Mouse (Mus musculus) stomach, postnatal 0 days (tissue): ENCODE measurements around the gene Gm5148. TPM values are rescaled to one million over a fixed set of nuclear protein-coding genes. Genes with fewer than 3 reads are reported as not detected.

Source experiments
- ATAC-seq: fragments of 200-750 bp; cut with Nextera tagmentation; 2 replicates; pipeline ENCODE4 v1.8.0; 2017; ENCODE audit not compliant: low FRiP score, low TSS enrichment
- DNase-seq: peaks from one replicate; pipeline ENCODE4 v3.0.0-alpha.2; 2016; ENCODE audit warnings: low spot score
- H3K27ac ChIP-seq: fragments of 300-500 bp; sonication (generic); replicated peaks from 2 replicates; pipeline ENCODE4 v1.5.1; 2014; ENCODE audit warnings: mild to moderate bottlenecking, control low read depth
- H3K27me3 ChIP-seq: fragments of 300-500 bp; sonication (generic); 2 replicates; pipeline ENCODE4 v1.6.1; 2014; ENCODE audit warnings: low read length; ENCODE audit not compliant: control insufficient read depth, insufficient read depth
- H3K36me3 ChIP-seq: fragments of 300-500 bp; sonication (generic); 2 replicates; pipeline ENCODE4 v1.6.1; 2014; ENCODE audit warnings: low read length, mixed read lengths; ENCODE audit not compliant: control insufficient read depth, insufficient read depth
- H3K4me1 ChIP-seq: fragments of 300-500 bp; sonication (generic); replicated peaks from 2 replicates; pipeline ENCODE4 v1.6.1; 2014; ENCODE audit warnings: antibody characterized with exemption; ENCODE audit not compliant: control insufficient read depth, insufficient read depth
- H3K4me2 ChIP-seq: fragments of 300-500 bp; sonication (generic); replicated peaks from 2 replicates; pipeline ENCODE4 v1.6.1; 2014; ENCODE audit warnings: low read depth, mild to moderate bottlenecking, control low read depth, moderate library complexity
- H3K4me3 ChIP-seq: fragments of 300-500 bp; sonication (generic); 2 replicates; pipeline ENCODE4 v1.5.1; 2014; ENCODE audit warnings: low read depth, low read length, control low read depth
- H3K9ac ChIP-seq: fragments of 300-500 bp; sonication (generic); 2 replicates; pipeline ENCODE4 v1.6.1; 2014; ENCODE audit warnings: mild to moderate bottlenecking, low read length, control low read depth, mixed read lengths
- H3K9me3 ChIP-seq: fragments of 300-500 bp; sonication (generic); 2 replicates; pipeline ENCODE4 v1.6.1; 2016; ENCODE audit warnings: low read length; ENCODE audit not compliant: control insufficient read depth
- CTCF ChIP-seq: IDR thresholded peaks from 2 replicates; pipeline ENCODE4 v1.5.1; 2016; ENCODE audit warnings: antibody characterized with exemption, low read depth, mild to moderate bottlenecking, moderate library complexity
- EP300 ChIP-seq: optimal IDR thresholded peaks from 2 replicates; pipeline ENCODE3; 2016; ENCODE audit warnings: antibody characterized with exemption
- WGBS: fragments of 180-500 bp; shearing (Covaris S2); extraction: QIAGEN DNeasy Blood & Tissue Kit; methylation state at CpG from one replicate; pipeline ENCODE4 v1.1.7; 2014; 5-methylcytosine and 5-hydroxymethylcytosine counted together
- polyA plus RNA-seq: library from polyadenylated mRNA; unstranded; fragments of >200 nt; fragmentation: Nextera tagmentation; extraction: Ambion mirVana; gene quantifications from 2 replicates; pipeline ENCODE4 v1.2.1, GENCODE M21; 2015

The Gm5148 gene
- polyA plus RNA-seq, 1 experiment from 2014 or later = 4.9 TPM

DNA sequence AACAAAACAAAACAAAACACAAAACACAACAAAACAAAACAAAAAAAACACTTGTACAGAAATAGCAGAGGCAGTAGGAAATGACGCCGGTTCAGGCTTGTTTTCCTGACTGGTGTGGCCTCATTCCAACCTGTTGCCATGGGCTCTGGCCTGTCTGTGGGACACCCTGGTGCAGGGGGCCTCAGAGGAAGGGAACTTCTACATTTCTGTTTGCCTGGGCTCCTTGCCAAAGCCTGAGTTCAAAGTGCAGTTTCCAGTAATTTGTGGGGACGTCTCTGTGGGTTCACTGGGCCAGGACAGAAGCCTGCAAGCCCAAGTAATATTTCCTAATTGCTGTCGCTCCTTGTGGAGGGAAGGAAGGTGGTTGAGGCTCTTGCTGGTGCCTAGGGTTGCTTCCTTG is 4.9 kb upstream of the Gm5148 start:
- 17% methylated on average over 4 of the region's 4 CpGs for WGBS
- peak; percentile 92 for DNase-seq
- H3K9me3 ChIP-seq = no peaks in the 10 kb centered on the region
- no peaks in the 10 kb centered on the region for H3K36me3 ChIP-seq
- H3K27me3 ChIP-seq = no peaks in the 10 kb centered on the region
- TF ChIP-seq CTCF = no peak
- TF ChIP-seq EP300 = no peak
- H3K27ac ChIP-seq = peak overlapping the region; percentile 72
- H3K4me1 ChIP-seq = peaks cover 10% of the 10 kb centered on the region
- no peak overlapping the region for H3K4me3 ChIP-seq
- no peak overlapping the region for H3K9ac ChIP-seq
- peak; percentile 68 for ATAC-seq
- H3K4me2 ChIP-seq = no peak overlapping the region

- H3K27me3 ChIP-seq = no peaks in the 10 kb centered on the region
- H3K4me1 ChIP-seq = peaks cover 12% of the 10 kb centered on the region
- H3K9me3 ChIP-seq = no peaks in the 10 kb centered on the region
- peak overlapping the region; percentile 72 for H3K27ac ChIP-seq
- ATAC-seq (no peak), DNase-seq (no peak)
- no peak for TF ChIP-seq CTCF
- no peak for TF ChIP-seq EP300
- WGBS = 61% methylated on average over 9 of the region's 9 CpGs
- no peak overlapping the region for H3K4me2 ChIP-seq
- H3K9ac ChIP-seq = no peak overlapping the region
- H3K36me3 ChIP-seq = no peaks in the 10 kb centered on the region
- H3K4me3 ChIP-seq = no peak overlapping the region
These were observed 4.1 kb upstream of the Gm5148 start for GRCm38 (mm10) chr3:37728112-37729100.

DNA sequence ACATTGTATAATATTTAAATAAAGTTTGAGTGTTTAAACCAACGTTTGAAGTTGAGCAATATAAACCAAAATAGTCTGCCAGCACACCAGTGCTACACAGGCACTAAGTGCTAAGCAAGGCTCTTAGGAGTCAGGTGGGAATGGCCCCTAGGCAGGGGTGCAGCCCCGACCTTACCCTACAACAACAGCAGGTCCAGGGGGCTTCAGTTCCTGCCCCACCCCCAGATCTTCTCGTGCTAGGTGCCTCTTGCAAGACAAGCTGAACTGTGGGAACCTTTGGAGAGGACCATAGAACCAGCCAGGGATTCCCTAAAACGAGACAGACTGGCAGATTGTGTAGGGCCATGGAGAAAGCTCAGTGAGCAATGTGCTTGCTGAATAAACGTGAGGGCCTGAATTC is 3.1 kb upstream of the Gm5148 start:
- Histone ChIP-seq H3K36me3 (no peaks in the 10 kb centered on the region), H3K9me3 (no peaks in the 10 kb centered on the region), H3K27me3 (no peaks in the 10 kb centered on the region), H3K9ac (no peak overlapping the region), H3K4me1 (peaks cover 12% of the 10 kb centered on the region), H3K4me2 (no peak overlapping the region), H3K27ac (no peak overlapping the region), H3K4me3 (no peak overlapping the region)
- TF ChIP-seq CTCF (no peak), EP300 (no peak)
- WGBS = 67% methylated on average over 5 of the region's 5 CpGs
- DNase-seq (no peak), ATAC-seq (no peak)

GRCm38 (mm10) chr3:37726501-37727140 is 2.3 kb upstream of the Gm5148 start:
- DNase-seq = peak; percentile 40
- no peaks in the 10 kb centered on the region for H3K36me3 ChIP-seq

DNA sequence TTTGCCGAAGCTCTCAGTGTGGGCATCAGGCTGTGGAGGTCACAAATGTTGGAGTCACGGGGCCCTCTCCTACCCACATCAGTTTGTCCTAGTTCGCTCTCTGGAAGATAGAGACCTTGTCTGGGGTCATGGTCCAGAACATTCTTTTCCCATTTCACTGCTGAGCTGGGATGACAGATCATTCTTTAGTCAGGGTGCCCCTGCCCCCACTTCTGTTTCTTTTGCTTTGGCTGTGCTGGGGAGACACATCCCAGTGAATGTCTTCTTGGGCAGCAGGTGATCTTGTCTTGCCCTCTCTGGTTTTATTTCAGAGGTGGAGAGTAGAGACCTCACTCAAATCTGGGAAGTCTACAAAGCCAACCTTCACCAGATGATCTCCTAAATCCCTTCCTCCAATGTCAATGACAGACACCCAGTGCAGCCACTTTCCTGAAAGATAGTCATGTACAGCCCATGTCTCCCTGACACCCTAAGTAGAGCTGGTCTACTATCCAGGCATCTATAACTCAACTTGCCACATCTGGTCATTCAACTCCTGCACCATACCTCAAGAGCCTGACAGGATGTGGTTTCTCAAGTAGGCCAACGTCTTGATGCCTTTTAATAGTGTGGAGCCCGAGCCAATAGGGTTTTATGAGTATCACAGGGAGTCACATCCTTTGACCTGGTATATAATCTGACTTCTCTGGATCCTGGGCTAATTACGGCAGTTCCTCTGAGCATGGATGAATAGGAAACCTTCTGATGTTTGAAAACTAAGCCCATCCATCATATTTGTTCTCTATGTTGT is 851 bp upstream of the Gm5148 start:
- WGBS = 71% methylated on average over 6 of the region's 6 CpGs
- no peak for TF ChIP-seq EP300
- TF ChIP-seq CTCF = no peak
- Histone ChIP-seq H3K9ac (0 out of 2 replicates have a peak overlapping the region, but pooled peaks have one; percentile 31), H3K27ac (peak overlapping the region; percentile 88), H3K4me2 (peak overlapping the region; percentile 57), H3K36me3 (no peaks in the 10 kb centered on the region), H3K27me3 (no peaks in the 10 kb centered on the region), H3K4me1 (peaks cover 12% of the 10 kb centered on the region), H3K9me3 (no peaks in the 10 kb centered on the region), H3K4me3 (no peak overlapping the region)
- DNase-seq (no peak), ATAC-seq (0 out of 2 replicates have a peak, but pooled peaks have one; percentile 0)

More at GRCm38 (mm10) chr3:37726501-37727140, 2.3 kb upstream of the Gm5148 start:
- 58% methylated on average over 4 of the region's 4 CpGs for WGBS
- no peak for TF ChIP-seq EP300
- no peak overlapping the region for H3K9ac ChIP-seq
- H3K27me3 ChIP-seq = no peaks in the 10 kb centered on the region
- H3K9me3 ChIP-seq = no peaks in the 10 kb centered on the region
- H3K4me1 ChIP-seq = peaks cover 12% of the 10 kb centered on the region
- H3K27ac ChIP-seq = 0 out of 2 replicates have a peak overlapping the region, but pooled peaks have one; percentile 14
- no peak overlapping the region for H3K4me3 ChIP-seq
- H3K4me2 ChIP-seq = no peak overlapping the region
- ATAC-seq = no peak
